Mouse (Mus musculus) forebrain, embryonic 11.5 days (tissue): Measurements from ENCODE around the gene Fxyd6. TPM values are rescaled to one million over a fixed set of nuclear protein-coding genes. Genes with fewer than 3 reads are reported as not detected.

ENCODE experiments used
- ATAC-seq: fragments of 200-750 bp; cut with Nextera tagmentation; replicated peaks from 2 replicates; pipeline ENCODE4 v1.8.0; 2017; ENCODE audit warnings: moderate TSS enrichment; ENCODE audit not compliant: low FRiP score
- DNase-seq: peaks from one replicate; pipeline ENCODE4 v3.0.0-alpha.2; 2017; ENCODE audit warnings: low spot score
- H3K27ac ChIP-seq: fragments of 300-500 bp; sonication (generic); 2 replicates; pipeline ENCODE4 v1.5.1; 2014; ENCODE audit warnings: low read depth, low read length
- H3K27me3 ChIP-seq: fragments of 300-500 bp; sonication (generic); 2 replicates; pipeline ENCODE4 v1.6.1; 2014; ENCODE audit warnings: mild to moderate bottlenecking, low read length, mixed read lengths; ENCODE audit not compliant: control insufficient read depth, insufficient read depth
- H3K36me3 ChIP-seq: fragments of 300-500 bp; sonication (generic); 2 replicates; pipeline ENCODE4 v1.6.1; 2014; ENCODE audit warnings: mild to moderate bottlenecking, low read length, moderate library complexity, mixed read lengths; ENCODE audit not compliant: control insufficient read depth, insufficient read depth
- H3K4me1 ChIP-seq: fragments of 300-500 bp; sonication (generic); replicated peaks from 2 replicates; pipeline ENCODE4 v1.6.1; 2014; ENCODE audit warnings: low read length, mixed read lengths; ENCODE audit not compliant: control insufficient read depth, insufficient read depth
- H3K4me2 ChIP-seq: fragments of 300-500 bp; sonication (generic); 2 replicates; pipeline ENCODE4 v1.6.1; 2014; ENCODE audit warnings: low read depth, mild to moderate bottlenecking, low read length, moderate library complexity, mixed read lengths; ENCODE audit not compliant: severe bottlenecking
- H3K4me3 ChIP-seq: fragments of 300-500 bp; sonication (generic); 2 replicates; pipeline ENCODE4 v1.5.1; 2014; ENCODE audit warnings: low read depth, low read length
- H3K9ac ChIP-seq: fragments of 300-500 bp; sonication (generic); 2 replicates; pipeline ENCODE4 v1.6.1; 2014; ENCODE audit warnings: low read length
- H3K9me3 ChIP-seq: fragments of 300-500 bp; sonication (generic); 2 replicates; pipeline ENCODE4 v1.6.1; 2016; ENCODE audit warnings: low read length, mixed read lengths; ENCODE audit not compliant: control insufficient read depth
- WGBS: fragments of 180-500 bp; shearing (Covaris S2); extraction: QIAGEN DNeasy Blood & Tissue Kit; methylation state at CpG from one replicate; pipeline ENCODE4 v1.1.7; 2014; 5-methylcytosine and 5-hydroxymethylcytosine counted together
- polyA plus RNA-seq: library from polyadenylated mRNA; unstranded; fragments of >200 nt; fragmentation: Nextera tagmentation; extraction: Ambion mirVana; gene quantifications from 2 replicates; pipeline ENCODE4 v1.2.1, GENCODE M21; 2014

Fxyd6 gene
- polyA plus RNA-seq, 1 experiment from 2014 or later = 122 TPM

DNA sequence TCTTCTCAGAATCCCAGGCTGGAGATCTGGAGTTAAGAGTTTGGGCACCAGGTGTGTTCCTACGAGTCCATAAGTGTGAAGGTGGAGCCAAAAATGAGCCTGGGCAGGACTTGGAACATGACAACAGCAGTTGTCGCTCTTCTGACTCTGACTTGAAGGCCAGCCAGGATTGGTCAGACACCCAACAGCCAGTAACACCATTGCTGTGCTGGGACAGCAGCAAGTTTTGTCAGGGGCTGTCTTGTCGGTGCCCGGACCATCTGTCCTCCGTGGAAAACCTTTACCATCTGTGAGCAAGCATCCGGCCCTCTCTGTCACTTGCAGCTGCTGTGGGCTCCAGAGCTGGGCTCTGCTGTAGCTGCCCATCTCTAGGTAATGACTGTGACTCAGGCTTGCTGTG lies 23.7 kb upstream of the Fxyd6 start:
- Histone ChIP-seq H3K27me3 (no peaks in the 10 kb centered on the region), H3K4me3 (no peak overlapping the region), H3K9ac (no peak overlapping the region), H3K4me1 (no peaks in the 10 kb centered on the region), H3K9me3 (no peaks in the 10 kb centered on the region), H3K27ac (no peak overlapping the region), H3K4me2 (no peak overlapping the region), H3K36me3 (no peaks in the 10 kb centered on the region)
- no peak for DNase-seq
- WGBS = 88% methylated on average over 6 of the region's 6 CpGs
- no peak for ATAC-seq

DNA sequence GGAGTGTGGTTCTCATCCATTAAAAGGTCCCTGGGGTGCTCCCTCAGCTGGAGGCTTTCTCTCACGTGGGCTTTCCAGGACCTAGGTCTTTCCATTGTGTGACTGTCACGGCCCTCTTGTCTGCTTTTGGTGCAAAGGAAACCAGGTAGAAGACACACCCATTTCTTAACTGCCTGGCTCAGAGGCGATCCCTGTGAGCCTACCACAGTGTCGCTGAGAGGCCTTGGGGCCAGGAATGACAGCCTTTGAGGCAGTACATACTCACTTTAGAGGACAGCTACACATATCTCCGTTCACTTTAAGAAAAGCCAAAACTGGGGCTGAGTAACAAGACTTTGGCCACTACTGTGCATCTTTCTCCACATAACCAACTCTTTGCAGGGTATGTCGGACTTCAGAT lies 21.4 kb upstream of the Fxyd6 start:
- H3K27ac ChIP-seq = no peak overlapping the region
- no peaks in the 10 kb centered on the region for H3K4me1 ChIP-seq
- WGBS = 84% methylated on average over 6 of the region's 6 CpGs
- no peak overlapping the region for H3K4me2 ChIP-seq
- no peaks in the 10 kb centered on the region for H3K36me3 ChIP-seq
- H3K9me3 ChIP-seq = no peaks in the 10 kb centered on the region
- no peak overlapping the region for H3K4me3 ChIP-seq
- no peak for ATAC-seq
- H3K9ac ChIP-seq = no peak overlapping the region
- DNase-seq = no peak
- no peaks in the 10 kb centered on the region for H3K27me3 ChIP-seq

DNA sequence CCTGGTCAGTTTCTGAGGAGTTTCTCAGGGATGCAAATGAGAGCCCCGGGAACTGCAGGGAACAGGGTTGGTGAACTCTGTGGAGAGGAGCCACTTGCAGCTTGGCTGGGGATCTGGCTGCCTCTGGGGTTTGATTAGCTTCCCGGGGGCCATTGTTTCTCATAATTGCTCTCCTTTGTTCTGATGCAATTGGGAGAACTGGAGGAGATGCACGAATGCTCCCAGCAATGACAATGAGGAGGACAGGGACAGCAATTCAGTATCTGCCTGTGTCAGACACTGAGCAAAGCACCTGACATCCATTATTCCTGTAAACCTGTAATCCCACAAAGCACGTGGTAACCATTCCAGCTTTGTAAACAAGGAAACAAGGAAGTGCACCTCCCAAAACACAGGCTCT lies 20.8 kb upstream of the Fxyd6 start:
- Histone ChIP-seq H3K4me2 (no peak overlapping the region), H3K9ac (no peak overlapping the region), H3K4me1 (no peaks in the 10 kb centered on the region), H3K4me3 (no peak overlapping the region), H3K36me3 (no peaks in the 10 kb centered on the region), H3K27ac (no peak overlapping the region), H3K27me3 (no peaks in the 10 kb centered on the region), H3K9me3 (no peaks in the 10 kb centered on the region)
- no peak for ATAC-seq
- no peak for DNase-seq
- WGBS = 9% methylated on average over 4 of the region's 4 CpGs

DNA sequence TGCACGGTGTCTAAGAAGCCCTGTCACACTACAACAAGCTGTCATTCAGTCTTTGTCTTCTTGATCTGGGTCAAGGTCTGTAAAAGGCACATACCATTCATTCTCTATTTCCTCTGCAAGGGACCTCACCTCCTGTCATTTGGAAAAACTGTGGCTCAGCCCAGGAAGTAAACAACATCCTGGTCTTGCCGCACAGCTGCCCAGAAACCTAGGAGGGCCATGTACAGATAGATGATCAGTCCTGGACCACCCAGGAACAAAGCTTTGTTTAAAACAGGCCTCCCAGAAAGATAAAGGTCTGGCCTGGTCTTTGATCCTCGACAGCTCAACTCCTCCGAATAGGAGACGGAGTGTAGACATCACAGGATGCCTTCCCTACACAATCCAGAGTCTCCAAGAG lies 20.1 kb upstream of the Fxyd6 start:
- 66% methylated on average over 5 of the region's 5 CpGs for WGBS
- Histone ChIP-seq H3K27me3 (no peaks in the 10 kb centered on the region), H3K27ac (no peak overlapping the region), H3K4me3 (no peak overlapping the region), H3K9me3 (no peaks in the 10 kb centered on the region), H3K9ac (no peak overlapping the region), H3K4me2 (no peak overlapping the region), H3K4me1 (no peaks in the 10 kb centered on the region), H3K36me3 (no peaks in the 10 kb centered on the region)
- ATAC-seq (no peak), DNase-seq (no peak)

DNA sequence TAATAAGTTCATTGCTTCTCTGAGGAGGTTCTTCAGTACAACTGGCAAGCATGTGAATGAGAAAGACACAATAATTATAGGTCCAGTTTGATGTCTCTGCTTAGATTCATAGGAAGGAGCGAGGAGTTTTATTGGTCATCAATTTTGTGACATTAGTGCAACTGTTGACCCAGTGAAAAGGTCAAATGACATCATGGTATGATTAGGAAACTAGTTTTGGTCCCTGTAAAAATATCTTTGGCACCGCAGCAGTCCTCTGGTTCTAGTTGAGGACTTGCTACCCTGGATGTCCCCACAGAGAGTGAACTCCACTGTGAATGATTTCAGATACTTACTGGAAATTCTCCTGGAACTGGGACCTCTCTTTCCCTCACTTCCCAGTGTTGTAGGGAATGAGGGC lies 14.8 kb upstream of the Fxyd6 start:
- Histone ChIP-seq H3K36me3 (no peaks in the 10 kb centered on the region), H3K27ac (no peak overlapping the region), H3K4me3 (no peak overlapping the region), H3K4me1 (no peaks in the 10 kb centered on the region), H3K9ac (no peak overlapping the region), H3K4me2 (no peak overlapping the region), H3K27me3 (no peaks in the 10 kb centered on the region), H3K9me3 (no peaks in the 10 kb centered on the region)
- DNase-seq = no peak
- no peak for ATAC-seq
- WGBS = 88% methylated on average over 2 of the region's 2 CpGs

DNA sequence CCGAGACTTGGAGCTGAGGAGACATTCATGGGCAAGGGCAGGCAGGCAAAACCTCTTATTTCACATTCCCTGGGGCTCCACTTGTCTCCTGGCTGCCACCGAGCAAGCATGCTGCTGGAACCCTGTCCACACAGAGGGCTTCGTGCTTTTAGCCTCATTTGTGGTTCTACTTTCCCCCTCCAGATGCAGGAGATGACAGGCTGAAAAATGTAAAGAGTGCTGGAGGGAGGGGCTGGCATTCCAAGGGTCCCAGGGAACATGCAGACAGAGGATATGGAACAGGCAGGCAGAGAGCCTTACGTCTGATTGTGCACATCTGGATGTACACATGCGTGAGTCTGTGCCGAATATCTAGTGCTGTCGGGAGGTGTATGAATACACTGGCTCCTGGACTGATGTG lies 11.6 kb upstream of the Fxyd6 start:
- H3K36me3 ChIP-seq = no peaks in the 10 kb centered on the region
- no peak overlapping the region for H3K9ac ChIP-seq
- H3K4me2 ChIP-seq = no peak overlapping the region
- DNase-seq = no peak
- no peak overlapping the region for H3K4me3 ChIP-seq
- WGBS = 85% methylated on average over 7 of the region's 7 CpGs
- H3K9me3 ChIP-seq = no peaks in the 10 kb centered on the region
- no peaks in the 10 kb centered on the region for H3K4me1 ChIP-seq
- H3K27ac ChIP-seq = no peak overlapping the region
- no peak for ATAC-seq
- H3K27me3 ChIP-seq = no peaks in the 10 kb centered on the region

DNA sequence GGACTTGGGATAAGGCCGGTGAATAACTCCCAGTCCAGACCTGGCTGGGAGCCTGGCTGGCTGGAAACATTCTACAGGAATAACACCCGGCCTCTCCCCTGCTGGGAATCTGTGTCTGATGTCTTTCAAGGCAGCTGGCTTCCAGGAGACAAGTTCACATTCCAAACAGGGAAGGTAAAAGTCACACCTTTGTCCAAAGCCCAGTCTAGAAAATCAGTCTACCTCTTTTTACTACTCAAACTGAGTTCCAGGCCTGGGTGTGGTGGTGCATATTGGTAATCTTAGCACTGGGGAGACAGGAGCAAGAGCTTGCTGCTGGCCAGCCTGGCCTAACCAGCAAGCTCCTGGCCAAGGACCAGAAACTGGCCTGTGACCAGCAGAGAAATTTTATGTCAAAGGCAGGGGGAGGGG lies 7.9 kb upstream of the Fxyd6 start:
- Histone ChIP-seq H3K9ac (no peak overlapping the region), H3K36me3 (no peaks in the 10 kb centered on the region), H3K4me2 (no peak overlapping the region), H3K9me3 (no peaks in the 10 kb centered on the region), H3K27ac (no peak overlapping the region), H3K4me3 (no peak overlapping the region), H3K4me1 (no peaks in the 10 kb centered on the region; the same call in 1 of the 2 replicates), H3K27me3 (no peaks in the 10 kb centered on the region)
- DNase-seq (no peak), ATAC-seq (no peak)
- WGBS = 54% methylated on average over 2 of the region's 2 CpGs

DNA sequence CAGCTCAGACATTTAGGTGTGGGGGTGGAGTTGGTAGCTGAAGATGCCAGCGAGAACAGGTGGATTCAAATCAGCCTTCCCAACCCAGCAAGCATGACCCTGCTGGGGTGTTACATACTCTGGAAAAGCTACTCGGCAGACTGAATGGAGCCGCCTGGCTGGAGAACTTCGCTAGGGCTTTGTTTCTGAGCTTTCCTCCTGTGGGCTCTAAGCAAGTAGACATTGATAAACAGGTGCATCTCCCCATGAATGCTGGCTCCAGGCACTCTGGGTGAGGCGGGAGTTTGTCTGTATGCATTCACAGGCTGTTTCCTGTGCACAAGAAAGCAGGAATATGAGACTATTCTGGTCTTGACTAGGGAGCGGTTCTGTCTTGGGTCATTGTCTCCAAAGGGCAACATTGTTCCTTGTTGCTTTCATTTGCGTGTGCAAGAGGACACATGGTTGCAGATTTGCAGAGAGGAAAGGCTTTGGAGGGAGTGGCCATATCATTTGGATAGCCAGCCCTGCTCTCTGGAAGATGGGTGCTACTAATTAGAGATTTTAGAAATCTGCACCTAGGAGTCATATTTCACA lies 6.3 kb upstream of the Fxyd6 start:
- H3K27me3 ChIP-seq = no peaks in the 10 kb centered on the region
- no peak overlapping the region for H3K4me2 ChIP-seq
- H3K27ac ChIP-seq = no peak overlapping the region
- H3K9me3 ChIP-seq = no peaks in the 10 kb centered on the region
- ATAC-seq (no peak), DNase-seq (no peak)
- H3K4me3 ChIP-seq = no peak overlapping the region
- 55% methylated on average over 7 of the region's 7 CpGs for WGBS
- no peaks in the 10 kb centered on the region for H3K36me3 ChIP-seq
- H3K9ac ChIP-seq = no peak overlapping the region
- H3K4me1 ChIP-seq = no peaks in the 10 kb centered on the region; the same call in 1 of the 2 replicates

DNA sequence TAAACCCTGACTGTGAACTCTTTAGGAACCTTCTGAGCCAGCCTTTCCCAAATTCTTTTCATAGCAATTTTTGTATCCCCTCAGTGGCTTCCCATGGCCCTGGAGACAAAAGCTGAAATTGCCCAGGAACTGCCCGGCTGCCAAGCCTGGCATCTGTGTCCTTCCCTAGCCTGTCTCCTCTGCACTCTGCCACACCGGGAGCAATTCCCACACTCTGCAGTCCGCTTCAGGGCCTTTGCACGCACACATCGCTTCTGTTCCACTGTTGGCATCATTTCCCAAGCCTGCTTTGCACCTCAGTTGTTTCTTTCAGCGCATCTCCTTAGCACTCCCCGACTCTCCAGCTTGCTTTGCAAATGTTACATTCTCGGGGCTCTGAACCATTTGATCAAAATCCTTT lies 2.3 kb upstream of the Fxyd6 start:
- no peak overlapping the region for H3K4me3 ChIP-seq
- no peaks in the 10 kb centered on the region for H3K9me3 ChIP-seq
- WGBS = 81% methylated on average over 8 of the region's 8 CpGs
- DNase-seq = no peak
- H3K4me1 ChIP-seq = peaks cover 4% of the 10 kb centered on the region; the same call in 1 of the 2 replicates
- no peak for ATAC-seq
- no peak overlapping the region for H3K27ac ChIP-seq
- no peaks in the 10 kb centered on the region for H3K36me3 ChIP-seq
- H3K9ac ChIP-seq = no peak overlapping the region
- no peaks in the 10 kb centered on the region for H3K27me3 ChIP-seq
- H3K4me2 ChIP-seq = no peak overlapping the region
